Mouse (Mus musculus) forebrain, postnatal 0 days (tissue): ENCODE data around the gene Hat1. TPM values are rescaled to one million over a fixed set of nuclear protein-coding genes. Genes with fewer than 3 reads are reported as not detected.

Source experiments
- ATAC-seq: fragments of 200-750 bp; cut with Nextera tagmentation; 2 replicates; pipeline ENCODE4 v1.8.0; 2017; ENCODE audit warnings: mild to moderate bottlenecking, moderate library complexity
- DNase-seq: peaks from one replicate; pipeline ENCODE4 v3.0.0-alpha.2; 2015
- H3K27ac ChIP-seq: fragments of 300-500 bp; sonication (generic); 2 replicates; pipeline ENCODE4 v1.5.1; 2014; ENCODE audit warnings: low read depth, mild to moderate bottlenecking, antibody characterized with exemption, low read length, moderate library complexity, mixed read lengths
- H3K27me3 ChIP-seq: fragments of 300-500 bp; sonication (generic); 2 replicates; pipeline ENCODE4 v1.6.1; 2014; ENCODE audit warnings: mild to moderate bottlenecking, low read length, mixed read lengths; ENCODE audit not compliant: insufficient read depth
- H3K36me3 ChIP-seq: fragments of 300-500 bp; sonication (generic); 2 replicates; pipeline ENCODE4 v1.6.1; 2014; ENCODE audit warnings: mild to moderate bottlenecking, moderate library complexity; ENCODE audit not compliant: insufficient read depth
- H3K4me1 ChIP-seq: fragments of 300-500 bp; sonication (generic); 2 replicates; pipeline ENCODE4 v1.6.1; 2014; ENCODE audit warnings: antibody characterized with exemption; ENCODE audit not compliant: insufficient read depth
- H3K4me2 ChIP-seq: fragments of 300-500 bp; sonication (generic); 2 replicates; pipeline ENCODE4 v1.6.1; 2014; ENCODE audit warnings: low read depth, mild to moderate bottlenecking, moderate library complexity
- H3K4me3 ChIP-seq: fragments of 300-500 bp; sonication (generic); 2 replicates; pipeline ENCODE4 v1.5.1; 2014; ENCODE audit warnings: low read depth, low read length, mixed read lengths
- H3K9ac ChIP-seq: fragments of 300-500 bp; sonication (generic); 2 replicates; pipeline ENCODE4 v1.6.1; 2014; ENCODE audit warnings: mild to moderate bottlenecking
- H3K9me3 ChIP-seq: fragments of 300-500 bp; sonication (generic); 2 replicates; pipeline ENCODE4 v1.6.1; 2016; ENCODE audit warnings: low read length
- CTCF ChIP-seq: sonication (generic); IDR thresholded peaks from 2 replicates; pipeline ENCODE4 v1.5.1; 2016; ENCODE audit warnings: antibody characterized with exemption, control low read depth, low read depth
- WGBS: fragments of 180-500 bp; shearing (Covaris S2); extraction: QIAGEN DNeasy Blood & Tissue Kit; methylation state at CpG from one replicate; pipeline ENCODE4 v1.1.7; 2014; 5-methylcytosine and 5-hydroxymethylcytosine counted together
- polyA plus RNA-seq: library from polyadenylated mRNA; unstranded; fragments of >200 nt; fragmentation: Nextera tagmentation; extraction: Ambion mirVana; gene quantifications from 2 replicates; pipeline ENCODE4 v1.2.1, GENCODE M21; 2015
- total RNA-seq: library from RNA; depleted of rRNA; stranded (reverse); fragments of >200 nt; gene quantifications from 2 replicates; pipeline ENCODE4 v1.2.3, GENCODE M21; 2014

The Hat1 gene
- total and polyA plus RNA-seq, 2 experiments from 2014 or later: 27.1 to 37.1 TPM

GRCm38 (mm10) chr2:71461589-71461988 lies 72.8 kb downstream of the Hat1 start:
- no peaks in the 10 kb centered on the region for H3K36me3 ChIP-seq
- no peaks in the 10 kb centered on the region for H3K4me1 ChIP-seq
- WGBS: 70% methylated on average over 7 of the region's 7 CpGs

GRCm38 (mm10) chr2:71462066-71462465 lies 73.3 kb downstream of the Hat1 start:
- Histone ChIP-seq H3K4me2 (no peak overlapping the region), H3K9me3 (no peaks in the 10 kb centered on the region), H3K9ac (no peak overlapping the region), H3K27me3 (no peaks in the 10 kb centered on the region), H3K4me3 (no peak overlapping the region), H3K27ac (no peak overlapping the region), H3K36me3 (no peaks in the 10 kb centered on the region), H3K4me1 (no peaks in the 10 kb centered on the region)
- TF ChIP-seq CTCF: no peak
- no peak for DNase-seq
- 89% methylated on average over 4 of the region's 4 CpGs for WGBS
- ATAC-seq: no peak

More at GRCm38 (mm10) chr2:71461589-71461988, 72.8 kb downstream of the Hat1 start:
- no peak overlapping the region for H3K9ac ChIP-seq
- H3K4me3 ChIP-seq: no peak overlapping the region
- H3K27ac ChIP-seq: no peak overlapping the region
- no peak for TF ChIP-seq CTCF
- ATAC-seq (no peak), DNase-seq (no peak)
- H3K4me2 ChIP-seq: no peak overlapping the region
- no peaks in the 10 kb centered on the region for H3K9me3 ChIP-seq
- H3K27me3 ChIP-seq: no peaks in the 10 kb centered on the region

GRCm38 (mm10) chr2:71462553-71462952 lies 73.8 kb downstream of the Hat1 start:
- ATAC-seq (no peak), DNase-seq (no peak)
- Histone ChIP-seq H3K36me3 (no peaks in the 10 kb centered on the region), H3K9ac (no peak overlapping the region), H3K4me2 (no peak overlapping the region), H3K9me3 (no peaks in the 10 kb centered on the region), H3K27me3 (no peaks in the 10 kb centered on the region), H3K4me1 (no peaks in the 10 kb centered on the region), H3K4me3 (no peak overlapping the region), H3K27ac (no peak overlapping the region)
- no peak for TF ChIP-seq CTCF
- WGBS: 75% methylated on average over 3 of the region's 3 CpGs

GRCm38 (mm10) chr2:71466103-71466502 lies 77.3 kb downstream of the Hat1 start:
- H3K9me3 ChIP-seq: no peaks in the 10 kb centered on the region
- no peaks in the 10 kb centered on the region for H3K27me3 ChIP-seq
- ATAC-seq: no peak
- no peak overlapping the region for H3K4me3 ChIP-seq
- no peaks in the 10 kb centered on the region for H3K4me1 ChIP-seq
- no peak overlapping the region for H3K4me2 ChIP-seq
- WGBS: 22% methylated on average over 5 of the region's 6 CpGs
- no peak for DNase-seq
- no peak overlapping the region for H3K9ac ChIP-seq
- no peaks in the 10 kb centered on the region for H3K36me3 ChIP-seq
- no peak overlapping the region for H3K27ac ChIP-seq
- no peak for TF ChIP-seq CTCF

- Histone ChIP-seq H3K4me1 (no peaks in the 10 kb centered on the region), H3K9ac (no peak overlapping the region), H3K4me3 (no peak overlapping the region), H3K4me2 (no peak overlapping the region), H3K27ac (no peak overlapping the region), H3K27me3 (no peaks in the 10 kb centered on the region), H3K36me3 (no peaks in the 10 kb centered on the region), H3K9me3 (no peaks in the 10 kb centered on the region)
- 61% methylated on average over 11 of the region's 11 CpGs for WGBS
- ATAC-seq: no peak
- no peak for DNase-seq
- TF ChIP-seq CTCF: no peak
These were observed 78.2 kb downstream of the Hat1 start for GRCm38 (mm10) chr2:71466861-71467450.

- Histone ChIP-seq H3K9ac (no peak overlapping the region), H3K4me1 (no peaks in the 10 kb centered on the region; the same call in 1 of the 2 replicates), H3K9me3 (no peaks in the 10 kb centered on the region), H3K27ac (no peak overlapping the region), H3K36me3 (no peaks in the 10 kb centered on the region), H3K4me3 (no peak overlapping the region), H3K4me2 (no peak overlapping the region), H3K27me3 (no peaks in the 10 kb centered on the region)
- no peak for TF ChIP-seq CTCF
- WGBS: 89% methylated on average over 6 of the region's 6 CpGs
- no peak for DNase-seq
- ATAC-seq: no peak
These were observed 82.3 kb downstream of the Hat1 start for GRCm38 (mm10) chr2:71471094-71471493.

GRCm38 (mm10) chr2:71473830-71474229 lies 85.1 kb downstream of the Hat1 start:
- TF ChIP-seq CTCF: no peak
- H3K4me1 ChIP-seq: no peaks in the 10 kb centered on the region; the same call in 1 of the 2 replicates
- 82% methylated on average over 7 of the region's 7 CpGs for WGBS
- DNase-seq: no peak
- no peaks in the 10 kb centered on the region for H3K9me3 ChIP-seq
- H3K36me3 ChIP-seq: no peaks in the 10 kb centered on the region
- no peak for ATAC-seq
- H3K4me3 ChIP-seq: no peak overlapping the region
- H3K27me3 ChIP-seq: no peaks in the 10 kb centered on the region
- no peak overlapping the region for H3K4me2 ChIP-seq
- no peak overlapping the region for H3K27ac ChIP-seq
- no peak overlapping the region for H3K9ac ChIP-seq
